Mouse (Mus musculus) layer of hippocampus, adult 2 months (tissue): ENCODE measurements around the gene Sh2d3c. TPM values are rescaled to one million over a fixed set of nuclear protein-coding genes. Genes with fewer than 3 reads are reported as not detected.

Experiments
- DNase-seq, 2 experiments: peaks; one replicate each; pipeline ENCODE4 v3.0.0; 2022; ENCODE audit warnings: low spot score in 2 of 2
- H3K27ac ChIP-seq: fragments of 200-600 bp; 2 replicates; pipeline ENCODE4 v1.8.1; 2022
- H3K4me3 ChIP-seq: fragments of 200-600 bp; 2 replicates; pipeline ENCODE4 v1.8.1; 2022; ENCODE audit warnings: mild to moderate bottlenecking
- CTCF ChIP-seq: fragments of 200-600 bp; conservative IDR thresholded peaks from 2 replicates; pipeline ENCODE4 v1.8.1; 2022; ENCODE audit warnings: antibody characterized with exemption, mild to moderate bottlenecking, moderate library complexity
- total RNA-seq, 2 experiments: library from RNA; stranded (reverse); gene quantifications; 2 replicates each; pipeline ENCODE4 v1.2.3; 2021

Sh2d3c gene
- total RNA-seq, 2 experiments from 2014 or later = 18.9 to 20.1 TPM

DNA sequence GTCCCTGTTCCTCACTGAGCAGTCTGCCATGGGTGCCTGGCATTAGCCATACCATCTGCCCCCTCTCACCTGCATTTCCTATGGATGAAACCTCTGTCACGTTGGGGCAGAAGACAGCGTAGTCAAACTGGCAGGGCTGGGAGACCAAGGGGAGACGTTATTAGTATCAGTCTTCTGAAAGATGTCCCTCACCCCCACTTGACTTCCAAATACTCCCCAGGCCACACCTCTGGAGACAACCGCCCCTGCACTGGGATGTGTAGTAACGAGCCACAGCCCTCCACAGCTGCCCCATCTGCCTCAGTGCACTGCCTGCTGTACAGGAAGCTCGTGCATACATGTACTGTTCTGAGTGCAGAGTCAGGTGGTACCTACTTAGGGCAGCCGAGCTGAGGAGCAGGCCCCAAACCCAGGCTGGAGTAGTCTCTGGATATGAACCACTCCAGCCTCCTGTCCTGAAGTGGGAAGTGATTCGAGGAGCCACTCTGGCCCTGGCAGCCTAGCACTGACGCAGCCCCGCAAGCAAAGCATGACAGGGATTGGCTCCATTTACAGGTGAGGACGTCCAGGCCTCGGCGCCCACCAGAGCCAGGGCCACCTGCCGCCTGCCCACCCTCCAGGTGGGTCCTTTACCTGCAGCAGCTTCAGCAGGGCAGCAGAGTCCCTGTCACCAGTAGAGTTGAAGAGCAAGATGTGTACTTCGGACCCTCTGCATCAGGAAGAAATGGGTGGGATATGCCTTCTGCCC lies 36.0 kb upstream of the Sh2d3c start:
- no peak overlapping the region for H3K4me3 ChIP-seq
- no peak overlapping the region for H3K27ac ChIP-seq
- no peak for TF ChIP-seq CTCF
- DNase-seq = no peak

DNA sequence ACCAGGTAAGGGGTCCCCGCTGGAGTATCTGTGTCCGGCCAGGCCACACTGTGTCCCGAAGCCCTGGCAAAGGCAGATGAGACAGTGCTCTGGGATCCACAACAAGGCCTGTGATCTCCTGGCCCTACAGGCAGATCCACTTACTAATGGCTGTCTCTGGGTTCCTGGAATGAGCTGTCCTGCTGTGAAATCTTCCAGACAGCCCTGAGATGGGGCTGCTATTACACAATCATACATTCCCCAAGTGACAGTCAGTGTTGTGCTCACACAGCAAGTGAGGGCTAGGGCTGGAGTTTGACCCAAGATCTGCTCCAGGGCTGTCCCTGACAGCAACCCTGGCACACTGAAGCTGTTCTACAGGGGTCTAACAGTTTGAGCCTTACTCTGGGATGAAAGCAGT lies 35.0 kb upstream of the Sh2d3c start:
- no peak for DNase-seq
- Histone ChIP-seq H3K4me3 (no peak overlapping the region), H3K27ac (no peak overlapping the region)
- TF ChIP-seq CTCF = no peak

DNA sequence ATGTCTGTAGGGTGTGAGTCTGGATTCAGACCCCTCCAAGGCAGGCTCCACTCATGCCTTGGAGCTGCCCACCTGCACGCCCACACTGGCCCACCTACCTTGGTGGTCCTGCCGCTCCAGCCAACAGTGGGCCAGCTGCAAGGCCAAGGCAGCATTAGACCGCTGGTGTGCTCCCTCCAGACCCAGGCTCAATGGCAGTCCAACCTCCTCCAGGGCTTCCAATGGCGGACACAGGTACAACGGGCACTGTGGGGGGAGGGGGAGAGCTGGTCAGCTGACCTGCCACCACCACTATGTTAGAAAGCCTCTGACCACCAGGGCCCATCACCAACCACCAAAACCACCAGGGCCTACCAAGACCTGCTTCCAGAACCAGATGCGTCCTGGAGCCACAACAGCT lies 34.2 kb upstream of the Sh2d3c start:
- no peak for TF ChIP-seq CTCF
- DNase-seq = no peak
- H3K4me3 ChIP-seq = no peak overlapping the region
- H3K27ac ChIP-seq = no peak overlapping the region

- Histone ChIP-seq H3K4me3 (no peak overlapping the region), H3K27ac (no peak overlapping the region)
- DNase-seq = no peak
- no peak for TF ChIP-seq CTCF
Observed at GRCm38 (mm10) chr2:32687562-32687961, 33.3 kb upstream of the Sh2d3c start.

DNA sequence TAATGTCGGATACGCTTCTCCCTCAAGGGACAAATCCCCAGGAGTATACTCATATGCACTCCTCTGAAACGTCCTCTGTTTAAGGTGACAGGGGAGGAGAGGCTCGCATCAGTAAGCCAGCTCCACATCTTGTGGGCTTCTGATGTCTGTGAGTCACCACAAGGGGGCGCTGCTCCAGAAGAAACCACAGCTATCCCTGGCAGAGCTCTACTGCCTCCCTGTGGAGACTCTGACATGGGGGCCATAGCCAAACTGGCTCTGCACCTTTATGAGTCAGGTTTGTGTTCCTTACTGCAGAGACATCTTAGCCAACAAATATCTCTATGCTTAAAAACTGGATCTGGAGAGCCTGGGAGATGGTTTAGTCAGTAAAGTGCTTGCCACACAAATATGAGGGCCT lies 31.4 kb upstream of the Sh2d3c start:
- Histone ChIP-seq H3K27ac (no peak overlapping the region), H3K4me3 (no peak overlapping the region)
- TF ChIP-seq CTCF = peak; percentile 100
- DNase-seq = peak; percentile 87 to 92

DNA sequence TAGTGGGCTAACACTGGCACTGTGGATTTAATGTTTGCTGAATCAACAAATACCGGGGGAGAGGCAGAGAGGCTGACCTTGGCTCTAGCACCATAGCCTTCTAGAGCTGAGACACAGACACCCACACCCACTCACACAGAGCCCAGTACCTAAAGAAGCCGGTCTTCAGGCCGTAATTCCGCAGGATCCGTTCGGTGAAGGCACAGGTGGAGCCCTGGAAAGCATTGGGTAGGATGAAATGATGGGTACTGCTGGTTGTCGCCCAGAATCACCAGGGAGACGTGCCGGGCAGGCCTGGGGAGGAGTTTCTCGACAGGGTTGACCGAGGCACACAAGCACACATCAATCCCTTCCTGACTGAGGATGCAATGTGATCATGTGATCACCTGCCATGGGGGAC lies 29.8 kb upstream of the Sh2d3c start:
- no peak overlapping the region for H3K4me3 ChIP-seq
- DNase-seq = no peak
- TF ChIP-seq CTCF = no peak
- no peak overlapping the region for H3K27ac ChIP-seq

GRCm38 (mm10) chr2:32692496-32692895 lies 28.4 kb upstream of the Sh2d3c start:
- TF ChIP-seq CTCF = no peak
- DNase-seq = no peak
- H3K27ac ChIP-seq = no peak overlapping the region
- no peak overlapping the region for H3K4me3 ChIP-seq

GRCm38 (mm10) chr2:32693282-32693681 lies 27.6 kb upstream of the Sh2d3c start:
- peak overlapping the region; percentile 97; the same call in 1 of the 2 replicates for H3K27ac ChIP-seq
- H3K4me3 ChIP-seq = peak overlapping the region; percentile 87
- no peak for TF ChIP-seq CTCF
- DNase-seq = no peak

- peak overlapping the region; percentile 87 for H3K4me3 ChIP-seq
- H3K27ac ChIP-seq = peak overlapping the region; percentile 97
- TF ChIP-seq CTCF = peak; percentile 87
- peak; percentile 95 to 97 for DNase-seq
Observed at GRCm38 (mm10) chr2:32693823-32694411, 26.9 kb upstream of the Sh2d3c start.

- H3K4me3 ChIP-seq = peak overlapping the region; percentile 87
- no peak for DNase-seq
- peak overlapping the region; percentile 97 for H3K27ac ChIP-seq
- TF ChIP-seq CTCF = no peak
Observed at GRCm38 (mm10) chr2:32694691-32695090, 26.2 kb upstream of the Sh2d3c start.

DNA sequence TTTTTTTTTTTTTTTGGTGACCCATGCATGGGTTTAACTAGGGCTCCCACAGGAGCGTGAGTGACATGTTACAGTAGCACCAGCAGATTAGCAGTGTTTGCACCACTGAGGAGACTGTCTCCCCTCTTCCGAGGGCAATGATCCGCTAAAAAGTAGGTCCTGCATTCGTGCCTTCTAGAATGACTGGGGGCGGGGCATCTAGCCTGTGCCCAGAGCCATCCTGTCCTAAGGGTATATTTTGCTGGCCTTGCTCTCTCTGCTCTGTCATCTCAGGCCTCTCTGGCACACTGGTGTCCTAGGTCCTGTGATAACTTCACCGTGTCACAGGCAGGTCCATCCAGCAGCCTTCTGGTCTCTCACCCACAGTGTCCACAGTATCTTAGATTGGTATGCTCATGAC lies 21.2 kb upstream of the Sh2d3c start:
- no peak overlapping the region for H3K27ac ChIP-seq
- TF ChIP-seq CTCF = no peak
- no peak overlapping the region for H3K4me3 ChIP-seq
- no peak for DNase-seq

- H3K4me3 ChIP-seq = no peak overlapping the region
- no peak overlapping the region for H3K27ac ChIP-seq
Observed at GRCm38 (mm10) chr2:32700966-32701743, 19.7 kb upstream of the Sh2d3c start.

DNA sequence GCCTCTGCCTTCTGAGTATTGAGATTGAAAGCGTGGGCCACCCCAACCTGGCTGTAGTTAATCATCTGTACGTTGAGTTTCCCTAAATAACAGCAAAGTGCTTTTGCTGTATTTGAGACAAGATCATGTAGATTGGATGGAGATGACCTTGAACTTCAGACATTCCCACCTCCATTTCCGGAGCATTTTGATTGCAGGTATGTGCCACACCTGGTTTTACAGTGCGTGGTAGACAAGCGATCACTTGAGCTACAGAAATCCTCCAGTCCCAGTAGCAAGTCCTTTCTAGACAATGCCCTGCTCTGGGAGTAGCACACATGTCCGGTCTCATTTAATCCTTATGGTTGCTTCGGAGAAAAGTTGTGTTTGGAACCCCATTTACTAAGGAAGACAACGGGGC lies 17.8 kb upstream of the Sh2d3c start:
- Histone ChIP-seq H3K4me3 (no peak overlapping the region), H3K27ac (no peak overlapping the region)
- DNase-seq = no peak
- TF ChIP-seq CTCF = no peak

More at GRCm38 (mm10) chr2:32700966-32701743, 19.7 kb upstream of the Sh2d3c start:
- no peak for TF ChIP-seq CTCF
- DNase-seq = no peak
